Mouse (Mus musculus) urinary bladder, adult 2 months (tissue): ENCODE results near the gene Gm498. TPM values are rescaled to one million over a fixed set of nuclear protein-coding genes. Genes with fewer than 3 reads are reported as not detected.
A peak's percentile ranks its signal among the peaks of the same experiment; 100 is the strongest.

Experiments used
- DNase-seq: peaks from one replicate; pipeline ENCODE4 v3.0.0; 2022; ENCODE audit warnings: low spot score
- polyA plus RNA-seq: library from polyadenylated mRNA; depleted of rRNA; stranded (reverse); fragments of >200 nt; gene quantifications from 2 replicates; pipeline ENCODE4 v1.2.3, GENCODE M21; 2012; rRNA removed

The Gm498 gene
- not detected in 2 replicates for polyA plus RNA-seq

- DNase-seq, result no peak
Measured at GRCm38 (mm10) chr7:143866538-143866937, at the start of gene Gm498. Gene Gm498, plus strand, starts transcription at chr7:143866838.

GRCm38 (mm10) chr7:143819201-143819600, 47.4 kb upstream of the Gm498 start:
- DNase-seq, result no peak

GRCm38 (mm10) chr7:143821241-143821640, 45.4 kb upstream of the Gm498 start:
- no peak for DNase-seq

GRCm38 (mm10) chr7:143822375-143823265, 44.0 kb upstream of the Gm498 start, which contains the start of the genes Nadsyn1 and Dhcr7:
Gene Nadsyn1, minus strand, starts transcription at chr7:143822849.
Gene Dhcr7, plus strand, starts transcription at chr7:143823145.
- peak; percentile 90 for DNase-seq

- no peak for DNase-seq
Measured at GRCm38 (mm10) chr7:143823266-143823605, 43.4 kb upstream of the Gm498 start.

- DNase-seq, result no peak
Measured at GRCm38 (mm10) chr7:143826985-143827384, 39.7 kb upstream of the Gm498 start.

GRCm38 (mm10) chr7:143829504-143830331, 36.9 kb upstream of the Gm498 start:
- DNase-seq, result peak; percentile 72

- no peak for DNase-seq
Measured at GRCm38 (mm10) chr7:143830399-143830798, 36.2 kb upstream of the Gm498 start.

- DNase-seq, result no peak
Measured at GRCm38 (mm10) chr7:143832196-143832595, 34.4 kb upstream of the Gm498 start.

- no peak for DNase-seq
Measured at GRCm38 (mm10) chr7:143832611-143833010, 34.0 kb upstream of the Gm498 start.

GRCm38 (mm10) chr7:143833581-143834190, 33.0 kb upstream of the Gm498 start:
- no peak for DNase-seq

GRCm38 (mm10) chr7:143834316-143834715, 32.3 kb upstream of the Gm498 start:
- DNase-seq, result no peak

- DNase-seq, result no peak
Measured at GRCm38 (mm10) chr7:143834972-143835371, 31.7 kb upstream of the Gm498 start.

- no peak for DNase-seq
Measured at GRCm38 (mm10) chr7:143837705-143838358, 28.8 kb upstream of the Gm498 start.

- no peak for DNase-seq
Measured at GRCm38 (mm10) chr7:143840121-143840520, 26.5 kb upstream of the Gm498 start.

- DNase-seq, result no peak
Measured at GRCm38 (mm10) chr7:143841301-143841700, 25.3 kb upstream of the Gm498 start.

- DNase-seq, result no peak
Measured at GRCm38 (mm10) chr7:143848127-143848767, 18.4 kb upstream of the Gm498 start.

GRCm38 (mm10) chr7:143848768-143849482, 17.7 kb upstream of the Gm498 start:
- no peak for DNase-seq

- DNase-seq, result no peak
Measured at GRCm38 (mm10) chr7:143868874-143869273, 2.2 kb downstream of the Gm498 start.

GRCm38 (mm10) chr7:143883717-143884116, 17.1 kb downstream of the Gm498 start:
- no peak for DNase-seq
